Mouse (Mus musculus): ENCODE results near the gene Hccs.
"Not testable (repeated sequence)": the region's sequence is repeated elsewhere in the genome, so short reads cannot be mapped to it uniquely, and the experiment has no call there.

Hccs gene

GRCm38 (mm10) chrX:169319945-169320667 is at the start of gene Hccs:
TSS of gene Hccs (minus strand) at chrX:169320372.
- peak; percentile 77 for DNase-seq (ENCODE audit: low read depth, low spot score)

GRCm38 (mm10) chrX:169357146-169357772 is 37.1 kb upstream of the Hccs start:
- no peak for DNase-seq (ENCODE audit: low read depth, low spot score)

GRCm38 (mm10) chrX:169338213-169338612 is 18.0 kb upstream of the Hccs start:
- DNase-seq (ENCODE audit: low read depth, low spot score), result no peak

GRCm38 (mm10) chrX:169337559-169337958 is 17.4 kb upstream of the Hccs start:
- no peak for DNase-seq (ENCODE audit: low read depth, low spot score)

- no peak for DNase-seq (ENCODE audit: low read depth, low spot score)
These were observed 12.1 kb upstream of the Hccs start for GRCm38 (mm10) chrX:169332264-169332663.

- no peak for DNase-seq (ENCODE audit: low read depth, low spot score)
These were observed 5.9 kb upstream of the Hccs start for GRCm38 (mm10) chrX:169325929-169326595.

GRCm38 (mm10) chrX:169320668-169321005 is 465 bp upstream of the Hccs start:
- not testable (repeated sequence) for DNase-seq (ENCODE audit: low read depth, low spot score)

GRCm38 (mm10) chrX:169319066-169319760 is 959 bp downstream of the Hccs start:
- DNase-seq (ENCODE audit: low read depth, low spot score), result no peak

- no peak for DNase-seq (ENCODE audit: low read depth, low spot score)
These were observed 11.6 kb downstream of the Hccs start for GRCm38 (mm10) chrX:169308559-169308958.

GRCm38 (mm10) chrX:169303945-169304344 is 16.2 kb downstream of the Hccs start:
- DNase-seq (ENCODE audit: low read depth, low spot score), result peak; percentile 33

GRCm38 (mm10) chrX:169302271-169303045 is 17.7 kb downstream of the Hccs start:
- no peak for DNase-seq (ENCODE audit: low read depth, low spot score)

GRCm38 (mm10) chrX:169299579-169299978 is 20.6 kb downstream of the Hccs start:
- no peak for DNase-seq (ENCODE audit: low read depth, low spot score)

- no peak for DNase-seq (ENCODE audit: low read depth, low spot score)
These were observed 56.6 kb downstream of the Hccs start for GRCm38 (mm10) chrX:169263433-169264172.

GRCm38 (mm10) chrX:169262212-169262611 is 58.0 kb downstream of the Hccs start:
- DNase-seq (ENCODE audit: low read depth, low spot score), result no peak

GRCm38 (mm10) chrX:169261034-169261433 is 59.1 kb downstream of the Hccs start:
- DNase-seq (ENCODE audit: low read depth, low spot score), result no peak

- no peak for DNase-seq (ENCODE audit: low read depth, low spot score)
These were observed 63.4 kb downstream of the Hccs start for GRCm38 (mm10) chrX:169256741-169257140.

GRCm38 (mm10) chrX:169255915-169256314 is 64.3 kb downstream of the Hccs start:
- no peak for DNase-seq (ENCODE audit: low read depth, low spot score)

- DNase-seq (ENCODE audit: low read depth, low spot score), result no peak
These were observed 97.7 kb downstream of the Hccs start for GRCm38 (mm10) chrX:169222357-169223062.

- DNase-seq (ENCODE audit: low read depth, low spot score), result no peak
These were observed 100.1 kb downstream of the Hccs start for GRCm38 (mm10) chrX:169220064-169220463.

GRCm38 (mm10) chrX:169210019-169210418 is 110.2 kb downstream of the Hccs start:
- no peak for DNase-seq (ENCODE audit: low read depth, low spot score)
